Mouse (Mus musculus) small intestine, adult 10 weeks (tissue): ENCODE measurements around the gene Olfr481. TPM values are rescaled to one million over a fixed set of nuclear protein-coding genes. Genes with fewer than 3 reads are reported as not detected.

Experiments used
- polyA plus RNA-seq: library from polyadenylated mRNA; stranded (reverse); fragments of 350-450 nt; fragmentation: Illumina TruSeq; extraction: RNeasy Lipid Tissue Mini Kit (QIAGEN cat#74804); gene quantifications from one replicate; pipeline ENCODE4 v1.2.3, GENCODE M21; 2014; ENCODE audit warnings: low replicate concordance

Olfr481 gene
- polyA plus RNA-seq: not detected

GRCm38 (mm10) chr7:108079555-108079954 lies at the start of gene Olfr481:
TSS of gene Olfr481 (plus strand) at chr7:108079855.

GRCm38 (mm10) chr7:108033889-108034288 lies 45.8 kb upstream of the Olfr481 start, which contains the start of gene Olfr478:
TSS of gene Olfr478 (minus strand) at chr7:108033989.

GRCm38 (mm10) chr7:108050393-108050792 lies 29.3 kb upstream of the Olfr481 start, which contains the start of gene Olfr479:
TSS of gene Olfr479 (plus strand) at chr7:108050693.

GRCm38 (mm10) chr7:108067246-108067645 lies 12.4 kb upstream of the Olfr481 start, which contains the start of gene Olfr480:
TSS of gene Olfr480 (minus strand) at chr7:108067346.

GRCm38 (mm10) chr7:108097486-108097885 lies 17.8 kb downstream of the Olfr481 start, which contains the start of gene Olfr482:
TSS of gene Olfr482 (minus strand) at chr7:108097586.

GRCm38 (mm10) chr7:108100549-108100948 lies 20.9 kb downstream of the Olfr481 start, which contains the start of gene Olfr483:
TSS of gene Olfr483 (plus strand) at chr7:108100849.

GRCm38 (mm10) chr7:108127349-108127748 lies 47.7 kb downstream of the Olfr481 start, which contains the start of gene Olfr484:
TSS of gene Olfr484 (minus strand) at chr7:108127449.

Other genes with a start within 250 kb of the Olfr481 start
- gene Olfr470, start 232.4 kb upstream of the Olfr481 start, polyA plus RNA-seq: not detected
- gene Olfr472, start 182.0 kb upstream of the Olfr481 start, polyA plus RNA-seq: not detected
- not detected for gene Olfr473, start 149.4 kb upstream of the Olfr481 start, polyA plus RNA-seq
- not detected for gene Olfr474, start 125.2 kb upstream of the Olfr481 start, polyA plus RNA-seq
- not detected for gene Olfr476, start 115.1 kb upstream of the Olfr481 start, polyA plus RNA-seq
- not detected for gene Olfr477, start 93.2 kb upstream of the Olfr481 start, polyA plus RNA-seq
- gene Olfr478, start 45.9 kb upstream of the Olfr481 start, polyA plus RNA-seq: not detected
- gene Olfr479, start 29.2 kb upstream of the Olfr481 start, polyA plus RNA-seq: not detected
- not detected for gene Olfr480, start 12.5 kb upstream of the Olfr481 start, polyA plus RNA-seq
- gene Olfr482, start 17.7 kb downstream of the Olfr481 start, polyA plus RNA-seq: not detected
- gene Olfr483, start 21.0 kb downstream of the Olfr481 start, polyA plus RNA-seq: not detected
- gene Olfr484, start 47.6 kb downstream of the Olfr481 start, polyA plus RNA-seq: not detected
- not detected for gene Olfr485, start 80.0 kb downstream of the Olfr481 start, polyA plus RNA-seq
- not detected for gene Olfr486, start 92.9 kb downstream of the Olfr481 start, polyA plus RNA-seq
- not detected for gene Olfr487, start 134.8 kb downstream of the Olfr481 start, polyA plus RNA-seq
- gene Olfr488, start 178.5 kb downstream of the Olfr481 start, polyA plus RNA-seq: not detected
- not detected for gene Olfr490, start 209.1 kb downstream of the Olfr481 start, polyA plus RNA-seq
- not detected for gene Olfr491, start 233.6 kb downstream of the Olfr481 start, polyA plus RNA-seq
- gene Olfr492, start 243.8 kb downstream of the Olfr481 start, polyA plus RNA-seq: not detected